Mouse (Mus musculus) liver, postnatal 0 days (tissue): ENCODE data around the gene Tmsb15b1. TPM values are rescaled to one million over a fixed set of nuclear protein-coding genes. Genes with fewer than 3 reads are reported as not detected.
A peak's percentile ranks its signal among the peaks of the same experiment; 100 is the strongest.
"Not testable (repeated sequence)": the region's sequence is repeated elsewhere in the genome, so short reads cannot be mapped to it uniquely, and the experiment has no call there.

Source experiments
- ATAC-seq: fragments of 200-750 bp; cut with Nextera tagmentation; 2 replicates; pipeline ENCODE4 v1.8.0; 2017; ENCODE audit warnings: mild to moderate bottlenecking, moderate library complexity
- DNase-seq: peaks from one replicate; pipeline ENCODE4 v3.0.0-alpha.2; 2016
- H3K27ac ChIP-seq: fragments of 300-500 bp; sonication (generic); 2 replicates; pipeline ENCODE4 v1.5.1; 2014; ENCODE audit warnings: antibody characterized with exemption, moderate library complexity, mild to moderate bottlenecking, low read depth
- H3K27me3 ChIP-seq: fragments of 300-500 bp; sonication (generic); 2 replicates; pipeline ENCODE4 v1.6.1; 2014; ENCODE audit warnings: low read length, control low read depth, mixed read lengths; ENCODE audit not compliant: insufficient read depth
- H3K36me3 ChIP-seq: fragments of 300-500 bp; sonication (generic); replicated peaks from 2 replicates; pipeline ENCODE4 v1.6.1; 2014; ENCODE audit warnings: mild to moderate bottlenecking, control low read depth, low read length, moderate library complexity, mixed read lengths; ENCODE audit not compliant: insufficient read depth
- H3K4me1 ChIP-seq: fragments of 300-500 bp; sonication (generic); 2 replicates; pipeline ENCODE4 v1.6.1; 2014; ENCODE audit warnings: antibody characterized with exemption, mild to moderate bottlenecking, control low read depth; ENCODE audit not compliant: insufficient read depth
- H3K4me2 ChIP-seq: fragments of 300-500 bp; sonication (generic); 2 replicates; pipeline ENCODE4 v1.6.1; 2014; ENCODE audit warnings: low read depth, mild to moderate bottlenecking, low read length, moderate library complexity, mixed read lengths
- H3K4me3 ChIP-seq: fragments of 300-500 bp; sonication (generic); 2 replicates; pipeline ENCODE4 v1.5.1; 2014; ENCODE audit warnings: low read depth, low read length
- H3K9ac ChIP-seq: fragments of 300-500 bp; sonication (generic); replicated peaks from 2 replicates; pipeline ENCODE4 v1.6.1; 2014; ENCODE audit warnings: mild to moderate bottlenecking, moderate library complexity
- H3K9me3 ChIP-seq: fragments of 300-500 bp; sonication (generic); 2 replicates; pipeline ENCODE4 v1.6.1; 2016; ENCODE audit warnings: mild to moderate bottlenecking, control low read depth, low read length, mixed read lengths
- CTCF ChIP-seq: sonication (generic); IDR thresholded peaks from 2 replicates; pipeline ENCODE4 v1.5.1; 2016; ENCODE audit warnings: antibody characterized with exemption, low read depth
- EP300 ChIP-seq: IDR thresholded peaks from 2 replicates; pipeline ENCODE4 v1.6.1; 2016; ENCODE audit warnings: antibody characterized with exemption, low read depth, mild to moderate bottlenecking
- WGBS: fragments of 180-500 bp; shearing (Covaris S2); extraction: QIAGEN DNeasy Blood & Tissue Kit; methylation state at CpG from one replicate; pipeline ENCODE4 v1.1.7; 2014; ENCODE audit not compliant: insufficient replicate concordance; 5-methylcytosine and 5-hydroxymethylcytosine counted together
- polyA plus RNA-seq: library from polyadenylated mRNA; unstranded; fragments of >200 nt; fragmentation: Nextera tagmentation; extraction: Ambion mirVana; gene quantifications from 2 replicates; pipeline ENCODE4 v1.2.1, GENCODE M21; 2015

Tmsb15b1 gene
- polyA plus RNA-seq, 1 experiment from 2014 or later: 8.7 TPM

DNA sequence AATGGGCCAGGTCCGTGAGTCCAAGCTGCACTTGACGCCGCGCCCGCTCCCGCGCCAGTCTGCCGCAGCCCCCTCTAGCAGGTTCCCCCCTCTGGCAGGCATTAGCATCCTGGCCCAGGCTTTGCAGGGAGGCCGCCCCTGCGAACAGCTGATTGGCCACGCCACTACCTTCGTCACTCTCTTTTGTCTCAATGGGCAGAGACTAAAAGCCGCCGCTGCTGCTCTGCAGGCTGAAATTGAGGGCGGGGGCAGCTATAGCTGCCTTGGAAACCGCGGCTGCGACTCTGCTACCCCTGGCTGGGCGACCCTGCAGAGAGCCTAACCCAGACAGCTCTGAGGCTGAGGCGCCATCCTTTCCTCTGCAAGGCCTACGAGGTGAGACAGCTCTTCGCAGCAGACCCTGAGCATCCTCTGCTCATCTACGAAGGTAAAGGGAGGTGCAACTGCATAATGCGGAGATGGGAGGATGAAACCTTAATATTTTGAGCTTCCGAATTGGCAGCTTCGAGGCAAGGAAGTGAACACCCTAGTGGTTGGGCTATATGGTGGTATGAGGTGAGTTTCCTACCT is 16.4 kb upstream of the Tmsb15b1 start, which contains the start of gene Zcchc18:
Gene Zcchc18 (plus strand): TSS at position 178 of the 570 bp plus-strand sequence.
- DNase-seq: peak; percentile 18
- TF ChIP-seq EP300: no peak
- TF ChIP-seq CTCF: no peak
- 17% methylated on average over 24 of the region's 26 CpGs for WGBS
- Histone ChIP-seq H3K27ac (no peak within 1 kb of the TSS), H3K9me3 (no peaks in the 10 kb centered on the region), H3K4me3 (peak within 1 kb of the TSS; percentile 26), H3K4me1 (no peaks in the 10 kb centered on the region), H3K4me2 (peak within 1 kb of the TSS; percentile 47), H3K27me3 (peaks cover 20% of the 10 kb centered on the region), H3K9ac (no peak within 1 kb of the TSS), H3K36me3 (no peaks in the 10 kb centered on the region)
- ATAC-seq: 0 out of 2 replicates have a peak, but pooled peaks have one; percentile 33

DNA sequence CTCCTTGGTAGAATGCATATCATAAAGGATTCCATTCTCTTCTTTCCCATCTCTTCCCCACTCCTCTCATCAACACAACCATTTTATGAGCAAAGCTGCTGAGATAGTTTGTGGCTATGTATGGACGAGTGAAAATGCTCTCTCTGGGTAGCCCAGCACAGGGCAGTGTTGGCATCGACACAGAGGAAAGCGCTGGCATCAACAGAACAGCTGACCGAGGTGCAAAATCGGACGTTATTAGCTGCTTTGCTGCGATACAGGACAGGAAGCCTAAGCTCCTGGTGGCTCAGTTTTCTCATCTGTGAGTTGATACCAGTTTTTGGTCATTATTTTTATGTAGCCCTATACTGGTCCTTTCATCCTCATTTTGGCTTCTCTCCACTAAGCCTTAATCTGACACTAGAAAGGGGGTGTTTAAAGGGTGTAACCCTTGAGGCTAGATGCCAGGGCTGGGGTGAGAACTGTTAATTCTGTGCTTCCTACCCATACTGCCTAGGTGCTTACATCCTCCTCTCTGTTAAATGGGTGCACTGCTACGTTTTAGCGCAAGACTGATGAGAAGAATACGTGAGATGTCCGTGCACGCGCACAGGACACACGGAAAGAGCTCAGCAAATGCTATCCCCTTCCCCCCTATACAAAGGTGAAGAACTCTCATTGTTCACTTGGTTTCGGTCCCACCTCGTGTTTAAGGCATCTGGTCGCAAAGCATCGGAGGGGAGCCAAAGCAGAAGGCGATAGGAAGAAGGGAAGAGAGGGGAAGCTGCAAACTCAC is 15.7 kb upstream of the Tmsb15b1 start:
- Histone ChIP-seq H3K4me2 (peak overlapping the region; percentile 47), H3K4me1 (no peaks in the 10 kb centered on the region), H3K9me3 (no peaks in the 10 kb centered on the region), H3K27ac (no peak overlapping the region), H3K36me3 (no peaks in the 10 kb centered on the region), H3K9ac (no peak overlapping the region), H3K27me3 (peaks cover 20% of the 10 kb centered on the region), H3K4me3 (peak overlapping the region; percentile 26)
- DNase-seq (no peak), ATAC-seq (no peak)
- 28% methylated on average over 19 of the region's 19 CpGs for WGBS
- TF ChIP-seq CTCF (no peak), EP300 (no peak)

DNA sequence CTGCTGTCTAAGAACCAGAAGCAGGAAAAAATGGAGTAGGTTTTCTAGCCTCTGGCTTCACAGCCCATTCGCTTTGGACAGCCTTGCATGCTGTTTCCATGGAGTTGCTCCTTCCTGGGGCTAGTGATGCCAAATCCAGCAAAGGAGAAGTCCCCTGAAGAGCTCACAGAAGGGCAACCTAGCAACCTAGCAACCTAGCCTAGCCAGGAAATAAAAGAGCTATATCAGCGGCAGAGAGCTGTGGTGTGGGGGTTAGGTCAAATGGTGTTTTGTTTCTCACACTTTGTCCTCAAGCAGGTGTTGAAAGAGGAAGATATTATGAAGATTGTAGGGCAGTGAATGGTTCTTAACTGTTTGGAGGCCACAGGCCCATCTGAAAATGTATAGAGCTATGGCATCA is 14.6 kb upstream of the Tmsb15b1 start:
- Histone ChIP-seq H3K36me3 (no peaks in the 10 kb centered on the region), H3K4me1 (no peaks in the 10 kb centered on the region), H3K4me2 (no peak overlapping the region), H3K9ac (no peak overlapping the region), H3K27me3 (peaks cover 20% of the 10 kb centered on the region), H3K9me3 (no peaks in the 10 kb centered on the region), H3K27ac (no peak overlapping the region), H3K4me3 (no peak overlapping the region)
- no peak for ATAC-seq
- TF ChIP-seq CTCF (no peak), EP300 (no peak)
- 72% methylated on average over 2 of the region's 2 CpGs for WGBS
- no peak for DNase-seq

DNA sequence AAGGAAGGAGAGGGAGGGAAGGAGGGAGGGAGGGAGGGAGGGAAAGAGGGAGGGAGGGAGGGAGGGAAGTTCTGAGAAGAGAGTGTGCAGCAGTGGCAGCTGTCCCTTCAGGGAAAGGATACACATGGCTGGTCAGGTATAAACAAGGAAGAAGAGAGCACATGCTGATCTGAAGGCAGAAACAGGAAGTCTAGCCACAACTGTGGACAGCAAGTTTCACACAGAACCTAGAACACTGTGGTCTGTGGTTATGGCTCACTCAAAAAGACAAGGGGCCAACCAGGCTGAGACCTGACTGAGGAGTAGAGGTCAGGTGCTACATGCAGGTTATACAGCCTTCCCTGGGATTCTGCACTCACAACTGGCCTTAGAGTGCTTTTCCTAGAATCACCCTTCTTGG is 9.4 kb upstream of the Tmsb15b1 start:
- no peak for TF ChIP-seq CTCF
- no peak for TF ChIP-seq EP300
- DNase-seq (no peak), ATAC-seq (peak; percentile 44)
- Histone ChIP-seq H3K27ac (no peak overlapping the region), H3K4me3 (no peak overlapping the region), H3K9me3 (no peaks in the 10 kb centered on the region), H3K36me3 (no peaks in the 10 kb centered on the region), H3K27me3 (0 out of 2 replicates have a peak, but pooled peaks cover 1% of the 10 kb centered on the region), H3K9ac (no peak overlapping the region), H3K4me2 (no peak overlapping the region), H3K4me1 (no peaks in the 10 kb centered on the region)

DNA sequence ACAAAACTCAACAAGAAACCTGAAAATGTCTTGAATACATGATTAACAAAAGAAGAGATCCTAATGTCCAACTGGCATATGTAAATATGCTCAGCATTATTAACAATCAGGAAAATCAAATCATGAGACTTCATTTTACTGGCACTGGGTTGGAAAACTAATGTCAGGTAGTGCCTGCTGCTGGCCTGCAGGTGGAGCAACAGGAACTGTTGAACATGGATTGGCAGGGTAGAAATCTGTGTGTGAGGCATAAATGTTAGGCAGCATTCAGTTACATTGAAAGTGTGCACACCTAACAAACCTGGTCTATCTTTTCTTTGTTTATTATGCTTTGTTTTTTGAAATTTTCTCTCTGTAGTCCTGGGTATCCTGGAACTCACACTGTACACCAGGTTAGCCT is 1.9 kb upstream of the Tmsb15b1 start:
- DNase-seq (no peak), ATAC-seq (no peak)
- H3K9ac ChIP-seq: no peak overlapping the region
- peak; percentile 48 for TF ChIP-seq CTCF
- TF ChIP-seq EP300: no peak
- H3K4me2 ChIP-seq: no peak overlapping the region
- H3K4me1 ChIP-seq: no peaks in the 10 kb centered on the region
- no peaks in the 10 kb centered on the region for H3K9me3 ChIP-seq
- H3K27me3 ChIP-seq: no peaks in the 10 kb centered on the region
- no peak overlapping the region for H3K27ac ChIP-seq
- no peaks in the 10 kb centered on the region for H3K36me3 ChIP-seq
- no peak overlapping the region for H3K4me3 ChIP-seq

DNA sequence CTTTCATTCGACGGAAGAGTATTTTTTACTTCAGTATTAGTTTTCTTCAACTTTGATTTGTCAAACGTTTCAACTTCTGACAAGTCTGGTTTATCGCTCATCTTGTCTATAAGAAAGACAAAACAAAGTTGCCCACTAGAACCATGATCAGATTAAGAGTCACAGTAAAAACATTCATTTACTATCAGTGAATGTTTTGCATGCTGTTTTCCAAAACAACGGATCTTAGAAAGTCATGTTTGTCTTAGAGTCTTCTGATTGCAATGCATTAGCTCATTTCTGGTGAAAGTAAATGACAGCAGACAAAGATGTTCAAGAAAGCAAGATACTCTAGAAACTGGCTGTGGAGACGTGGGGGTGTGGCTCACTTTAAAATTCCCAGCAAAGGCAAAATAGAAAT is 1.3 kb downstream of the Tmsb15b1 start, which contains the start of gene Tmsb15b2:
Gene Tmsb15b2 (minus strand): TSS at position 101 of the 400 bp plus-strand sequence.
- not testable (repeated sequence) for ATAC-seq, H3K27me3 ChIP-seq, H3K9ac ChIP-seq, DNase-seq, H3K4me1 ChIP-seq, H3K36me3 ChIP-seq, H3K9me3 ChIP-seq, H3K27ac ChIP-seq
- Histone ChIP-seq H3K4me3 (peak within 1 kb of the TSS; percentile 36), H3K4me2 (peak within 1 kb of the TSS; percentile 63)
- 74% methylated on average over 6 of the region's 6 CpGs for WGBS
